Mouse (Mus musculus) brain, embryonic 14.5 days (tissue): ENCODE measurements around the gene Atg4d.

Source experiments
- CTCF ChIP-seq: fragments of 200-500 bp; IDR thresholded peaks from 2 replicates; pipeline ENCODE4 v1.5.1; 2012; ENCODE audit warnings: inconsistent platforms, mild to moderate bottlenecking, moderate library complexity, borderline replicate concordance; ENCODE audit not compliant: insufficient read depth, insufficient read length; ENCODE audit errors: extremely low read depth
- POLR2A ChIP-seq: fragments of 200-500 bp; IDR thresholded peaks from 2 replicates; pipeline ENCODE4 v1.6.1; 2012; ENCODE audit warnings: mild to moderate bottlenecking, inconsistent platforms, borderline replicate concordance; ENCODE audit not compliant: poor library complexity, insufficient read depth, insufficient read length, severe bottlenecking; ENCODE audit errors: extremely low read depth

DNA sequence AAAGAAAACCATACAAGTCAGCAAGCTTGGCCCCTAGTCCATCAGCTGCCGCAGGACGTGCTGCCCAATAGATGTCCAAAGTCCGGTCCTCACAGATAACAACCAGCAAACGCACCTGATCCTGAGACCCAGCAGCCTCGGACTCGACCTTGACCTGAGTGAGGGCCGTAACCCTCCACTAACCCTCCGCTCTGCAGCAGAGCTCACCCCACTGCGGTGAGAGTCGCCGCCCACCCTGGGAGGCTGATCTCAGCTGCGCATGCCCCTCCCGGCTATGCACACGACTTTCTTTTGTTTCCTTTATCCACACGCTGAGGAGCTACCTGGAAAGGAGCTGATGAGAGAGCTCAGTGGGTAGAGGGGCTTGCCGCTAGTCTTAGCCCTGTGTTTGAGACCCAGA, 37.8 kb upstream of the Atg4d start:
- TF ChIP-seq CTCF: no peak
- TF ChIP-seq POLR2A: no peak; the same call in 1 of the 2 replicates
